In the genomic region with DNA sequence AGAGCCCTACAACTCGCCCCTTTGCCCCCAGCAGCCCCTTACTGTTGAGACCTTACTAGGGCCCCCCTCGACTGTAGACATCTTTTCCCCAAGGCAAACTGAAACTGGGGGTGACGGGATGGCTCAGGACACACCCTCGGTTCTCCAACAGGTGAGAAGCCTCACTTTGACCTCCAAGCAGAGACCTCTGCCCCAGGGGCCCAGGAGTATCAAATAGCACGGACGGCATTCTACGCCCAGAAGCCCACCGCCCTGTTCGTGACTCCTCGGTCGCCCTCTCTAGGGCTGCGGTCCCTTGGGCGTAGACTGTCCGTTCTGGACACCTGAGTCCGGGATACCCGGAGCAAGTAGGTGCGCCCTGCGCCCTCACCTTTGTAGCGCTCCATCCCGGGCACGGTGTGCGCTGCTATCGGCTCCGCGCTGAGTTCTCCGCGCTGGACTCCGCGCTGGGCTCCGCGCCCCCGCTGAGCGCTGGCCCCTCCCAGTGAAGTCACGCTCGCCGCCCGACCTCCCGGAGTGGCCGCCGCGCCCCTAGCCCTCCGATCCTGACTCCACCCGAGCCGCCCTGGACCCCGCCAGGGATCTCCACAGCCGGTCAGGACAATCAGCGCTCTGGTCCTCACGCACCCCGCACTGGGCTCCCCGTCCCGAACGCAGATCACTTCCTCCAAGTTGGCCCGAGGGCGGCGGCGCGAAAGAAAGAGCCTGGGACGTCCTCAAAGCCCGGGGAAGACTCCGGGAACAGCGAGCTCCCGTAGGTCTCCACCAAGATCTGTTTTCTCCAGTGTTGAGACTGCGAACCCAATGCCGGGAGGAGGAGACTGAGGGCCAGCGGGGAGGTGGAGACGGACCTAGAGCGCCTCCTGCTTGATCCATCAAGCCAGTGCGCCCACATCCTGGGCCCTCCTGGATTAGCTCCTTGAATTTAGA, we compare ENCODE assay signal across 7 mouse cellular contexts. TPM values are rescaled to one million over a fixed set of nuclear protein-coding genes. Genes with fewer than 3 reads are reported as not detected.
A peak's percentile ranks its signal among the peaks of the same experiment; 100 is the strongest.
DNase-seq lines count a peak whose midpoint lies in the region; ATAC-seq and TF ChIP-seq lines count a peak whose summit lies in the region.

Gene Afap1l2 (minus strand): TSS at position 448 of the 930 bp plus-strand sequence.

- H3K27ac ChIP-seq in ES-Bruce4 (ENCODE audit: insufficient read depth, low read length): no peak within 1 kb of the TSS
- H3K27ac ChIP-seq in embryonic facial prominence, embryonic 14.5 days (replicated peaks; ENCODE audit: low read depth, low read length): no peak within 1 kb of the TSS
- no peak within 1 kb of the TSS for H3K27ac ChIP-seq in heart, embryonic 14.5 days (replicated peaks in 1 of 2; ENCODE audit: control insufficient read depth in 1 of 2, insufficient read depth in 1 of 2, low read depth in 2 of 2, low read length in 2 of 2)
- peak within 1 kb of the TSS; percentile 42; the same call in 1 of the 2 replicates for H3K27ac ChIP-seq in kidney, postnatal 0 days

- no peak for TF ChIP-seq EP300 in ES-Bruce4 (IDR thresholded peaks at IDR 0.05; ENCODE audit: insufficient read depth, low read depth, low read length)

- H3K36me3 ChIP-seq in ES-Bruce4 (ENCODE audit: control insufficient read depth, insufficient read depth, low read length, poor library complexity, severe bottlenecking): no peaks in the 10 kb centered on the region
- H3K36me3 ChIP-seq in embryonic facial prominence, embryonic 14.5 days (ENCODE audit: control insufficient read depth, insufficient read depth, low read length): no peaks in the 10 kb centered on the region
- no peaks in the 10 kb centered on the region for H3K36me3 ChIP-seq in heart, embryonic 14.5 days (ENCODE audit: control insufficient read depth, insufficient read depth, low read length)
- H3K36me3 ChIP-seq in kidney, postnatal 0 days (ENCODE audit: insufficient read depth, low read length): no peaks in the 10 kb centered on the region

- ATAC-seq in embryonic facial prominence, embryonic 14.5 days (ENCODE audit: low read depth): peak; percentile 65
- peak; percentile 34; the same call in 1 of the 2 replicates for ATAC-seq in heart, embryonic 14.5 days (ENCODE audit: insufficient number of reproducible peaks, insufficient read depth, low FRiP score, low read depth)
- peak; percentile 63 for ATAC-seq in kidney, postnatal 0 days (replicated peaks; ENCODE audit: low FRiP score, low read depth)

- WGBS in embryonic facial prominence, embryonic 14.5 days: 1% methylated on average over 55 of the region's 68 CpGs
- 3% methylated on average over 68 of the region's 68 CpGs for whole genome bisulfite sequencing in heart, embryonic 14.5 days
- WGBS in kidney, postnatal 0 days: 2% methylated on average over 68 of the region's 68 CpGs
- 3% methylated on average over 68 of the region's 68 CpGs for WGBS in lung, adult 2 months

- TF ChIP-seq CTCF in ES-Bruce4 (IDR thresholded peaks at IDR 0.05; ENCODE audit: low read depth, low read length): peak; percentile 65
- peak; percentile 70 for TF ChIP-seq CTCF in kidney, postnatal 0 days (IDR thresholded peaks at IDR 0.05; ENCODE audit: low read depth)
- peak; percentile 68 for TF ChIP-seq CTCF in lung, adult 2 months (IDR thresholded peaks at IDR 0.05; ENCODE audit: insufficient read depth, low read length)

- DNase-seq in adrenal gland, postnatal 10 days: peak; percentile 76
- no peak for DNase-seq in embryonic facial prominence, embryonic 14.5 days (ENCODE audit: low spot score)
- peak; percentile 78 for DNase-seq in kidney, postnatal 0 days (ENCODE audit: low spot score)
- DNase-seq in lung, adult 2 months: peak; percentile 64
- DNase-seq in retina, postnatal 1 day: peak; percentile 43

- no peak for TF ChIP-seq POLR2A in ES-Bruce4 (IDR thresholded peaks at IDR 0.05; ENCODE audit: insufficient read depth, low read length)
- TF ChIP-seq POLR2A in lung, adult 2 months (IDR thresholded peaks at IDR 0.05; ENCODE audit: borderline replicate concordance, extremely low read depth, low read depth, low read length): no peak; the same call in 1 of the 2 replicates

- H3K4me2 ChIP-seq in embryonic facial prominence, embryonic 14.5 days (ENCODE audit: low read depth, low read length): peak within 1 kb of the TSS; percentile 99
- H3K4me2 ChIP-seq in heart, embryonic 14.5 days (ENCODE audit: low read length): peak within 1 kb of the TSS; percentile 97
- peak within 1 kb of the TSS; percentile 85 for H3K4me2 ChIP-seq in kidney, postnatal 0 days (ENCODE audit: low read length)

- H3K27me3 ChIP-seq in ES-Bruce4 (ENCODE audit: control insufficient read depth, insufficient read depth, low read length, poor library complexity, severe bottlenecking): no peaks in the 10 kb centered on the region
- H3K27me3 ChIP-seq in embryonic facial prominence, embryonic 14.5 days (replicated peaks; ENCODE audit: control insufficient read depth, insufficient read depth, low read length): peaks cover 14% of the 10 kb centered on the region; the same call in 1 of the 2 replicates
- H3K27me3 ChIP-seq in heart, embryonic 14.5 days (ENCODE audit: control insufficient read depth, insufficient read depth, low read length): peaks cover 33% of the 10 kb centered on the region
- H3K27me3 ChIP-seq in kidney, postnatal 0 days (ENCODE audit: insufficient read depth, low read length): no peaks in the 10 kb centered on the region

- peaks cover 13% of the 10 kb centered on the region for H3K9me3 ChIP-seq in ES-Bruce4 (replicated peaks; ENCODE audit: control insufficient read depth, insufficient read depth, low read length, poor library complexity, severe bottlenecking)
- H3K9me3 ChIP-seq in embryonic facial prominence, embryonic 14.5 days (ENCODE audit: control insufficient read depth, low read length): no peaks in the 10 kb centered on the region
- H3K9me3 ChIP-seq in heart, embryonic 14.5 days (ENCODE audit: control insufficient read depth, low read length): no peaks in the 10 kb centered on the region
- no peaks in the 10 kb centered on the region for H3K9me3 ChIP-seq in kidney, postnatal 0 days (replicated peaks; ENCODE audit: low read length)

- H3K9ac ChIP-seq in ES-Bruce4 (ENCODE audit: low read depth, poor library complexity, severe bottlenecking): peak within 1 kb of the TSS; percentile 54
- H3K9ac ChIP-seq in embryonic facial prominence, embryonic 14.5 days (ENCODE audit: low read depth, low read length): peak within 1 kb of the TSS; percentile 60
- peak within 1 kb of the TSS; percentile 66 for H3K9ac ChIP-seq in heart, embryonic 14.5 days (ENCODE audit: low read length)
- H3K9ac ChIP-seq in kidney, postnatal 0 days (ENCODE audit: low read depth, low read length): peak within 1 kb of the TSS; percentile 64

- peaks cover 2% of the 10 kb centered on the region for H3K4me1 ChIP-seq in ES-Bruce4 (ENCODE audit: control insufficient read depth, insufficient read depth, low read length)
- H3K4me1 ChIP-seq in embryonic facial prominence, embryonic 14.5 days (ENCODE audit: control insufficient read depth, insufficient read depth, low read length): peaks cover 17% of the 10 kb centered on the region
- H3K4me1 ChIP-seq in heart, embryonic 14.5 days (ENCODE audit: control insufficient read depth in 2 of 2, insufficient read depth in 2 of 2, low read length in 2 of 2): peaks cover 0 to 7% of the 10 kb centered on the region in 2 experiments; a peak in 3 of 4 replicates
- peaks cover 11% of the 10 kb centered on the region for H3K4me1 ChIP-seq in kidney, postnatal 0 days (replicated peaks; ENCODE audit: insufficient read depth, low read length)
- peaks cover 3% of the 10 kb centered on the region for H3K4me1 ChIP-seq in lung, adult 2 months (ENCODE audit: control insufficient read depth, insufficient read depth, low read length)

- H3K4me3 ChIP-seq in ES-Bruce4 (ENCODE audit: low read depth, low read length): peak within 1 kb of the TSS; percentile 47
- H3K4me3 ChIP-seq in embryonic facial prominence, embryonic 14.5 days (ENCODE audit: low read depth, low read length): peak within 1 kb of the TSS; percentile 58
- peak within 1 kb of the TSS; percentile 54 to 55 for H3K4me3 ChIP-seq in heart, embryonic 14.5 days (ENCODE audit: control insufficient read depth in 1 of 2, insufficient read depth in 1 of 2, low read depth in 1 of 2, low read length in 2 of 2)
- peak within 1 kb of the TSS; percentile 49 for H3K4me3 ChIP-seq in kidney, postnatal 0 days (replicated peaks; ENCODE audit: low read depth, low read length)
- peak within 1 kb of the TSS; percentile 81 for H3K4me3 ChIP-seq in lung, adult 2 months (replicated peaks; ENCODE audit: extremely low read depth, low read depth, low read length)

RNA-seq across cellular contexts. Expression of gene Afap1l2, which starts in this region (rescaled TPM):
- polyA plus RNA-seq in ES-Bruce4 (2011; ENCODE audit: insufficient read depth, insufficient read length, low read depth, missing spikeins): 13.1 and 17.3 TPM in 2 replicates
- 10 to 100 TPM; 11.4 to 17.4 TPM for total RNA-seq in adrenal gland, postnatal 10 days (2021)
- 10.8 and 11.5 TPM in 2 replicates for polyA plus RNA-seq in embryonic facial prominence, embryonic 14.5 days (2014; fragmentation: Nextera tagmentation; extraction: Ambion mirVana)
- 0.84 and 0.88 TPM in 2 replicates for polyA plus RNA-seq in heart, embryonic 14.5 days (2014; fragmentation: Nextera tagmentation; extraction: Ambion mirVana)
- polyA plus RNA-seq in kidney, postnatal 0 days (2015; fragmentation: Nextera tagmentation; extraction: Ambion mirVana): 21.3 and 22.0 TPM in 2 replicates
- polyA plus RNA-seq in lung, adult 2 months (2012; rRNA removed): 7.0 and 10.0 TPM in 2 replicates

Comparison
In these comparisons a context has a peak if more than half of its experiments do, and no peak if none do; other contexts are left out.
1. Peak in ATAC-seq, H3K4me3 ChIP-seq, H3K9ac ChIP-seq and H3K4me2 ChIP-seq in heart, embryonic 14.5 days; RNA of the gene not detected or under 1 TPM.